Mouse (Mus musculus) fibroblast of lung, adult 2 months (primary cell): ENCODE measurements around the gene Ccdc115.
A peak's percentile ranks its signal among the peaks of the same experiment; 100 is the strongest.

ENCODE experiments used
- DNase-seq: peaks from one replicate; pipeline ENCODE4 v3.0.0-alpha.2; 2011; ENCODE audit warnings: low read depth

Ccdc115 gene

DNA sequence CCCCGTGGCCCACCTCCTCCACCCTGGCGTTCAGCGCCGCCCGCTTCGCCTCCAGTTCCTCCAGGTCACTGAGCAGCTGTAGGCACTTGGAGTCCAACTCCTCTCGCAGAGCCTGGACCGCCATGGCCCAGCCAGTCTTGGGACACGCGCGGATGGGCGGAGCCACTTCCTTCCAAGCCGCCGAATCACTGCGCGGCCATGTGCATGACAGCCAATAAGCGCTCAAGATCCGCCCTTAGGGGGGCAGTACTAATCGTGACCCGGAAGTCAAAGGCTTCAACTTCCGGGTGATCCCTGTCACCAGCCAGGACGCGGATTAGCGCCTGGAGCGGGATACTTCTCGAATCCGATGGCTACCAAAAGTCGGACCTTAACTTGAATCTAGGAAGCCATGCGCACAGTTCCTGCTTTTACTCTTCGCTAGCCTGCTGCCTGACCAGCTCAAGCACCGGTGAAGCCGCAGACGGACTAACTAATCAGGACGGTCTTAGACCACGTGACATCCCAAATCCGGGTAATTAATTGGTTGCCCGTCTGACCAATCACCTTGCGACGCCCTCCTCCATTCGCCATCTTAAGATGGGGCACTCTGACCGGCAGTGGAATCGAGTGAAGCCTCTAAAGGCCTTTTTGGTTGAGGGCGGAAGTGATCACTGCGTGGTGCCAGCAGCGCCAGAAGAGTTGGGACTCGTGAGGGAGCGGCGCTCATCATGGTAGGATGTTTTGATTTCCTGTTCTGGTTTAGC lies at the start of gene Ccdc115, which contains the start of gene Imp4:
Gene Ccdc115, minus strand, starts transcription at position 458 of the 746 bp plus-strand sequence.
Gene Imp4, plus strand, starts transcription at position 637 of the 746 bp plus-strand sequence.
- DNase-seq: peak; percentile 99

- no peak for DNase-seq
These were observed 47.9 kb upstream of the Ccdc115 start for GRCm38 (mm10) chr1:34487383-34487782.

GRCm38 (mm10) chr1:34485461-34486188 lies 46.2 kb upstream of the Ccdc115 start:
- DNase-seq: no peak

DNA sequence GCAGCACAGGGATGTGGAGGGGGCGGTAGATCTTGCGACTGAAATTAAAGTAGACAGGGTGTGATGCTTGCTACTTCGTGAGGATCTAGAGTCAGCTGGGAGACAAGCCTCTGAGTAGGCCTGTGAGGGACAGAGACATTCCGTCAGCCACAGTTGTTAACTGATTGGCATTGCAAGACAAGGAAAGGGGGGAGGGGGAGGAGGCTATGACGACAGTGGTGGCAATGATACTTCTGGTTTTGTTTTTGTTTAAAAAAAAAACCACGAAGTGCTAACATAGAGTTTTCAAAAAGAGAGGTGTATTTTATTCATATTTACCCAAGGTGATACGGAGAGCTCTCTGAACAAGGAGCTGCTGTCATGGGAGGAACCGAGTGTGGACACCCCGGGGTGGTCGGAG lies 45.0 kb upstream of the Ccdc115 start:
- no peak for DNase-seq

GRCm38 (mm10) chr1:34481920-34482669 lies 42.6 kb upstream of the Ccdc115 start:
- DNase-seq: no peak

GRCm38 (mm10) chr1:34480801-34481200 lies 41.3 kb upstream of the Ccdc115 start:
- no peak for DNase-seq

- DNase-seq: no peak
These were observed 39.6 kb upstream of the Ccdc115 start for GRCm38 (mm10) chr1:34478891-34479655.

- DNase-seq: no peak
These were observed 33.2 kb upstream of the Ccdc115 start for GRCm38 (mm10) chr1:34472427-34473300.

GRCm38 (mm10) chr1:34469801-34470200 lies 30.3 kb upstream of the Ccdc115 start:
- DNase-seq: no peak

DNA sequence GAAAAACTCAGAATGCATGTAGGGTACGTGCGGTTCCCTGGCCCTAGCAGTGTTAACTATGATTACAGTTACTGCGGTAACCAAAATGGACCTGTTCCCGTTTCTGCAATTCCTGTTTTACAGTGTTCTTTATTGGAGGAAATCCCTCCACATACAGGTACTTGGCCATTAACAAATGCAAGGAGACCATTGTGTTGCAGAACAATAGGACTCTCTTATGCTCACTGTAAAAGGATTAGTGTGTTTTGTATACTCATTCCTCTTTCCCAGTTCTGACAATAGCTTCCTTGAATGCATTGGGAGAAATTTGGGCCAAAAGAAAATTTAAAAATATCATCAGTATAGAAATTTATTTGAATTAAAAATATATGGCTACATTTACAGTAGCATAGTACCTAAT lies 29.0 kb upstream of the Ccdc115 start:
- no peak for DNase-seq

DNA sequence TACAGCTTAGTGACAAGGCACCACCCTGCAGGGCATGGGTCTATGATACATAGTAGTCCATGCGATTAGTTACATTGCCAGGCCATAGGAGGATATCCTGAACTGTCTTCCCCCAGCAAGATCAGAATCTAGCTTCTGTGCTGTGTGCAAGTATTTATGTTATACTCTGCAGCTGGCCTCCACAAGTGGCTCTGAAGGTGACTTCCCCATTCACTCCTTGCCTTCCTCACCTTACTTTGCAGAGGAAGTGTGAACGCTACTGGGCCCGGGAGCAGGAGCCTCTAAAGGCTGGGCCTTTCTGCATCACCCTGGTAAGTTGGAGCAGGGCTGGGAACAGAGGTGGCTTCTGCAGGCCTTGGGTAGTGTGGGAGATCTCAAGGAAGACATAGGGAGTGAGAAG lies 28.6 kb upstream of the Ccdc115 start:
- no peak for DNase-seq

DNA sequence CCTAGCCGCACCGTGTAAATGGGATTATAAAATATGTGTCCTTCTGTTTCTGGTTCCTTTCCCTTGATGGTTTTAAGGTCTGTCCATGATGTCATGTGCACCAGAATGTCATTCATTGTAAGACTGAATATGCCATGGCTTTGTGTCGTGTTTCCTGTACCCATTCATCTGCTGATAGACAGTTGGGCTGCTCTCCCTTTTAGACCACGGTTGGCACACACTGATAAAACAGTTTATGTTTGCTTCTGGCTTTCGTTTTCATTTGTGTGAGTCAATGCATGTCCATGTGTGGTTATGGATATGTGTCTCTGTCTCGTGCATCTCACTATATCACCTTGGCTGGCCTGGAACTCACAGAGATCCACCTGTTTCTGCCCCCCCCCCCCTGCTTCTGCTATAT lies 26.0 kb upstream of the Ccdc115 start:
- DNase-seq: no peak

DNA sequence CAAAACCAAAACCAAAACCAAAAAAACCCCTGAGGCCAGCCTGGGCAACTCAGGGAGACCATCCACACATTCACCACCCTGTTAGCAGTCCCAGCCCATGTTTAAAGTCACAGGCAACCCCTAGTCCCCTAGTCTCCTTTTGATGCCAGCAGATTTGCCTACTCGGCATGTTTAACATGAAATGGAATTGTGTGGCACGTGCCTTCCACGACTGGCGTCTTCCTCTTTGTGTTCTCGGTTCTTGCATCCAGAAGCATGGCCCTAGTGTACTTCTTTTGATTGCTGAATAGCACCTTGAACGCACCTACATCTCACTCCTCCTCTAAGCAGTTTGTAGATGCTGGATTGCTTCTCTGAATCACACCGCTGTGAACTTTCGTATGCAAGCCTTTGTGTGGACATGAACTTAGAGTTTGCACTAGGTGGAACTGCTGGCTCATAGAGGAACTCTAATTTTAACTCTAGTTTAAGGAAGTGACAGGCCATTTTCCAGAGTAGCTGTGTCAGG lies 24.9 kb upstream of the Ccdc115 start:
- DNase-seq: no peak

- DNase-seq: no peak
These were observed 23.3 kb upstream of the Ccdc115 start for GRCm38 (mm10) chr1:34462766-34463165.

DNA sequence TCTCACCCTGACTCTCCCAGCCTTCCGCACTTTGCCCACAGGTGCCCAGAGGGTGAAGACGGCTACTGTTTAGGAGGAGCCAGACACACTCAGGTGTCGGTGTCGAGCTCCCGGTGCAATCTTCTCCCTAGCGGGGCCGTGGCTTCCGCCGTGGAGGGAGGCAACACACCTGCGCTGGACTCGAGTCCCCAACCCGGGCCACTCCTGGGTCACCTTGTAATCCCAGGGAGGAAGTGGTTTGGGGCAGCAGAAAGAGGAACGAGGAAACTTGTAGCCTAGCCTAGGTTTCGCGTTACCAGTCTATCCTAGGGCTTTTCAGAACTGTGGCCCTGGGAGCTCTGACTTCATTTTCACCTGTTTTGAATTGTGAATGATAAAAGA lies 20.6 kb upstream of the Ccdc115 start:
- DNase-seq: no peak

DNA sequence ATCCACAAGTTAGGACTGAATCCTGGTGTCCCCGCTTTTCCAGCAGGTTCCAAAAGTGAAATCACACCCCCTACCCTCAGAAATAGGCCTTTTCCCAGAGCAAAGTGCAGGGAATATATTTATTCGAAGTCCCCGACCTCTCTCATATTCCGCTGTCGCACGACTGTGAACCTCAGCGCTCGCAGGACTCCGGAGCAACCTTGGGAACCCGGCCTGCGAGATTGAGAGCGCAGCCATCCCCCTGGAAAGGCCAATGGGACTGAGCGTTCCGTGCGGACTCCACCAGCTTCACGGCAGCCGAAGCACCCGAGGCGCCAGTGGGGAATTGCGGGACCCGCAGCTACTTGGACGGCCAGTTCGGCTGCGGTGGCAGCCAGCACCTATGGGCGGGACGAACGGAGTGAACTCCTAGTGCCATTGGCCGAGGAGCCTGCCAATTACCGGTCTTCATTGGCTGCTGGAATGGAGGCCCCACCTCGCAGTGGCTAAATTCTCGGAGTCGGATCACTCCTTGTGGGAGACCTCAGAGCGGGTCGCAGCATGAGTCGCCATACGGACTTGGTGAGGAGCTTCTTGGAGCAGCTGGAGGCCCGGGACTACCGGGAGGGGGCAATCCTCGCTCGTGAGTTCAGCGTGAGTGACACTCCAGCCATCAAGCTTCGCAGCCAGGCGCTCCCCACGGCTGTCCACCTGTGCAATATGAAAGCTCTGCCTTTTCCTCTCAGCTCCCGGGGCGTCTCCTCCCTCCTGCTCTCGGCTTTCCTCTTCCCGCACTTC lies 20.0 kb upstream of the Ccdc115 start, which contains the start of gene Ptpn18:
Gene Ptpn18, plus strand, starts transcription at position 479 of the 777 bp plus-strand sequence.
- peak; percentile 36 for DNase-seq

GRCm38 (mm10) chr1:34458431-34458830 lies 19.0 kb upstream of the Ccdc115 start:
- DNase-seq: no peak

DNA sequence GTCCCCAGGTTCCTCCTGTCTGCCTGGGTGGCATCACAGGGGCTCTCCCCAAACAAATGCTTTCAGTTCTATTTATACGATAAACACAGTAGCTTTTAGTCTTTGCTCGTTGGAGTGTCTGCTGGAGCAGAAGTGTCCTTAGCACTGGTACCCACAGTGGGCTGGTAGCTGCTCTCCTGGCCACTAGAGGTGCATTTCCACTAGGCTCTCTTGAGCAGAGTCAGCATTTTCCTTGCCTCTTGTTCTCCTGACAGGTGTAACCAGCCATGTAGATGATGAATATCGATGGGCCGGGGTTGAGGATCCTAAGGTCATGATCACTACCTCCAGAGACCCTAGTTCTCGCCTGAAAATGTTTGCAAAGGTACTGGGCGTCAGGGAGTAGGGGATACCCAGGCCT lies 3.7 kb upstream of the Ccdc115 start:
- DNase-seq: no peak

DNA sequence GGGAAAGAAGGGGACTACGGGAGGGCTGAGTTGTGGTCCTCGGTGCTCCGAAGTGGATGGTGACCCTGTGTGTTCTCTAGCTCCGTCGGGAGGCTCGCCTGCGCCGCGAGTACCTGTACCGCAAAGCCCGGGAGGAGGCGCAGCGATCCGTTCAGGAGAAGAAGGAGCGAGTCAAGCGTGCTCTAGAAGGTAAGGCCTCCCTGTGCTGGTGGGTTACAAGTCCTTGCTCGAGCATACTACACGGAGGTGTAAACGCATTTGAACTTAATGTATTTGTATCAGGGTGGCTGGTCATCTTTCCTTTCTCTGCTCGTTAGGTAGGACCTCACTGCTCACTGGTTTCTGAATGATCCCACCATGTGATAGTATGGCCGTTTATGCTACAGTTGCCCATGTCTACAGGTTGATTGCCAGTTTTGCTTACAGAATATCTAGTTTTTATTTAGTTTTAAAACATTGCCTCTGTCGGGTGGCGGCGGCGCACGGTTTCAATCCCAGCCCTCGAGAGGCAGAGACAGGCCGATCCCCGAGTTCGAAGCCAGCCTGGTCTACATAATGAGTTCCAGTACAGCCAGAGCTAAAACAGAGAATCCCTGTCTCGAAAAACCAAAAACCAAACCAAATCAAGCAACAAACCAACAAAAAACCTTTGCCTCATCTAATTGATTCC lies 624 bp upstream of the Ccdc115 start:
- no peak for DNase-seq
